Mouse (Mus musculus) adrenal gland, adult 8-10 months (tissue): ENCODE data around the gene Il6ra. TPM values are rescaled to one million over a fixed set of nuclear protein-coding genes. Genes with fewer than 3 reads are reported as not detected.

Source experiments
- DNase-seq: peaks from one replicate; pipeline ENCODE4 v3.0.0; 2022
- total RNA-seq, 4 experiments: library from RNA; stranded (reverse); gene quantifications; 2 replicates each; pipeline ENCODE4 v1.2.4; 2022

Gene Il6ra
- total RNA-seq, 4 experiments from 2014 or later: 6.7 to 13.4 (median 10.1) TPM

DNA sequence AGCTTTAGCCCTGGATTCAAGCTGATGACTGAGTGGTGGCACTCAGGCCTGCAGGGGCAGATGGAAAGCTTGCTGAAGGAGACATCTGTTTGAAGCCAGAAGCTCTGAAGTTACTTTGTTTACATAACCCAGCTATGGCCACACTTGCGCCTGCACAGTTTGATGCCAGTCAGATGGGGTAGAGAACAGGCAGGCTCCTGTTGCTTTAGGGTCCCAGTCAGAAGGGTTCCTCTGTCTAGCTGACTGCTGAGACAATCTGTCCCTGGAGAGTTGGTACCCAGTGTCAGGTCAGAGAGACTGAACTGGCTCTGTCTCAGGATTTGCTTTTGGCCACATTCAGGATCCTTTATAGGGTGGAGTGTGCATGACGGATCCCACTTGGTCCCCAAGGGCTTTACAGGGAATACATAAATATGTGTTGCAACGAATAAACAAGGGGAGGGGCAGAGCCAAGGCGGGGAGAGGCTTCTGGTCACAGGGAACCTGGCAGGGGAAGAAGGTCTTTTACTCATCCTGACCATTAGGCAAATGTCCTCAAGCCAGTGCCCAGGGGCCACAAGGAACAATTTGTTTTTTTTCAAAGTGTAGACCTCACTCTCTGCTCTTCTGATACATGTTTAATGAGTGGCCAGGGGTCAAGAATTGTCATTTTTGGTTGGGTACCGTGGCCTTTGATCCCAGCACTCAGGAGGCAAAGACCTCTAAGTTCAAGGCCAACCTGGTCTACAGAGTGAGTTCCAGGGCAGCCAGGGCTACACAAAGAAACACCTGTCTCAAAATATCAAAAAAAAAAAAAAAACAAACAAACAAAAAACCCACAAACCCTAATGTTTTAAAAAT, 3.1 kb downstream of the Il6ra start:
- DNase-seq: no peak

DNA sequence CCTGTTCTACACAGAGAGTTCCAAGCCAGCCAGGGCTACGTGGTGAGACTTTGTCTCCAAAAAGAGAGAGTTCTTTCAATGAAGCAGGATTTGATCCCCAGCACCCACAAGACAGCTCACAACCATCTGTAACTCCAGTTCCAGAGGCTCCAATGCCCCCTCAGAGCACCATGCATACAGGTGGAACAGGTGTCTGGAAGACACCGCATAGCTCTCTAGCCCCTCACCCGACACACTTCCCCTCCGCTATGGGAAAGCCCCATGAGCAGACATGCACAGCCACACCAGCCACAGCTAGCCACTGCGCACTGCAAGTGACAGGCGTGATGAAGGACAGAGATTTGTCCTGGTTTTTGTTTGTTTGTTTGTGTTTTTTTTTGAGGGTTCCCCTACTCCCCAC, 4.2 kb downstream of the Il6ra start:
- no peak for DNase-seq

- no peak for DNase-seq
Measured at GRCm38 (mm10) chr3:89907846-89908245, 5.2 kb downstream of the Il6ra start.

- no peak for DNase-seq
Measured at GRCm38 (mm10) chr3:89899511-89899908, 13.5 kb downstream of the Il6ra start.

- no peak for DNase-seq
Measured at GRCm38 (mm10) chr3:89898870-89899510, 14.0 kb downstream of the Il6ra start.

DNA sequence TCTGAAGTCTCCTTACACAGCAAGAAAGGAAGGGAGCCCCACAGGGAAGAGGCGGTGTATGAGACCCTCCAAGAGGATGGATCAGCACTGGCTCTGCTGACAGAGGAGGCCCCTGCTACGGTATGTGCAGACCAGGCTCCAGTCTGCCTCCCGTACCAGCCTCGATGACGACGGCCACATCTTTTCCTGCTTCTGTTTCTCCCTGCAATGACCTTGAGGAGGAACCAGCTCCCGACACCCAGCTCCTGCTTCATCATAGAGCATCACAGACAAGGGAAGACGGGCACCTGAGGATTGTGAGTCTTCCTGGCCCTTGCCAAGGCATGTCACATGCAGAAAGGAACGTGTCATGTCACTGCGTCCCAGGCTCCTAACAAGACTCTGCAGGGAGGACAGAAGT, 15.0 kb downstream of the Il6ra start:
- DNase-seq: no peak

- no peak for DNase-seq
Measured at GRCm38 (mm10) chr3:89897204-89897796, 15.7 kb downstream of the Il6ra start.

GRCm38 (mm10) chr3:89896571-89896970, 16.4 kb downstream of the Il6ra start:
- peak; percentile 64 for DNase-seq

DNA sequence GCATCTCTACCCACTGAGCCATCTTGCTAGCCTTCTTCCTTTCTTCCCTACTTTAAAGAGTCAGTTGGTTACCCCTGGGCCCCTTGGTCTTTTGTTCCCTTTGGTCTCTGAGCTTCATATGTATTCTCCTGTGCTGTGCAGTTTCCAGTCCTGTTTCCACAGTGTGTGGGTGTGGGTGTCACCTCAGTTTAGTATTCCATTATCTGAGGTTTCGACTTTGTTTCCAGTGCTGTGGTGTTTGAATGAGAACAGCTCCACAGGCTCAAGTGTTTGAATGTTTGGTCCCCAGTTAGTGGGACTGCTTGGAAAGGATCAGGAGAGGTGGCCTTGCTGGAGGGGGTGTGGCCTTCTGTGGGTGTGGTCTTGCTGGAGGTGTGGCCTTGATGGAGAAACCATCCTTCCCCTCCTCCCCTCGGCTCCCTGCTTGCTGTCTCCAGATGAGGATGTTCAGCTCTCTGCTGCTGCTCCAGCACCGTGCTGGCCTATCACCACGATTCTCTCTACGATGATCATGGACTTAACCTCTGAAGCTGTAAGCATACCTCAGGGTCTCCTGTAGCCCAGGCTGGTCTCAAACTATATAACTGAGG, 20.4 kb downstream of the Il6ra start:
- DNase-seq: no peak

GRCm38 (mm10) chr3:89891696-89892095, 21.3 kb downstream of the Il6ra start:
- DNase-seq: no peak

DNA sequence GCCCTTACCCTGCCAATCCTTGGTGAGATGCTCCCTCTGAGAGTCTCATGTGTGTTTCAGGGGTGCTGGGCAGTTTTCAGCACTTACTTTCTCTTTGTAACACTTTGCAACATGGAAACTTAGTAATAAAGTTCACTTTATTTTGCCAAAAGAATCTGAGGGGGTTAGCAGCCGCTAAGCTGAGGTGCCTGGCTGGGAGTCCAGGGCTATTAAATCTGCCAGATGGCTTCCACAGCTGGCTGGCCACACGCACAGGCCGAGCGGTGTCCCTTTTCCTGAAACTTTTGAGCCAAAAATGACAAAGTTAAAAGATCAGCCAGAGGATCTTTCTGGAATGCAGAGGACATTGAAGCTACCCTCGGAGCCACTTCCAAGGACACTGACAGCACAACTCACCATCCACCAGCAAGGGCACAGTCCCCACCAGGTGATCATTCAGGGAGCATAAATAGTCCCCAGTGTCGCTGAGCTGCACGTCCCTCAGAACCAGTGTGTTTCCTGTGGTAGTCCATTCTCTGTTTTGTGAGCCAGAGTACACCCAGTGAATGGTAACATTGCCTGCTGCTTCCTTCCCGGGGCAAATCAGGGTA, 23.1 kb downstream of the Il6ra start:
- no peak for DNase-seq

GRCm38 (mm10) chr3:89887582-89888230, 25.3 kb downstream of the Il6ra start:
- no peak for DNase-seq

- no peak for DNase-seq
Measured at GRCm38 (mm10) chr3:89885766-89886165, 27.2 kb downstream of the Il6ra start.

DNA sequence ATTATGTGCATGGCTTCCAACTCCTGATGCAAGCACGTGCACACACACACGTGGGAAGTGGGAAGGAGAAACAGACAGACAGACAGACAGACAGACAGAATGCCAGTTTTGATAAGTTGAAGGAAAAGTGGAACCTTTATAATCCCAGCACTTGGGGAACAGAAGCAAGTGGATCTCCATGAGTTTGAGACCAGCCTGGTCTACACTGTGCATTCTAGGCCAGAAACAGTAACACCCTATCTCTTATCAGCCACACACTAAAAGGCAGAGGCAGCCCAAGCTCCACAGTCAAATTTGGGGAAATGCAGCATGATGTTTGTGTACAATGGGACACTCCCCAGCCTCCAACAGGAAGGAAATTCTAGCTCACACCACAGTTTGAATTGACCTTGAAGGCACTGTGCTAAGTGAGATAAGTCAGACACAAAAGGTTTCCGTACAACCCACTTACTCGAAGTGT, 29.4 kb downstream of the Il6ra start:
- no peak for DNase-seq

- no peak for DNase-seq
Measured at GRCm38 (mm10) chr3:89882556-89883181, 30.3 kb downstream of the Il6ra start.

DNA sequence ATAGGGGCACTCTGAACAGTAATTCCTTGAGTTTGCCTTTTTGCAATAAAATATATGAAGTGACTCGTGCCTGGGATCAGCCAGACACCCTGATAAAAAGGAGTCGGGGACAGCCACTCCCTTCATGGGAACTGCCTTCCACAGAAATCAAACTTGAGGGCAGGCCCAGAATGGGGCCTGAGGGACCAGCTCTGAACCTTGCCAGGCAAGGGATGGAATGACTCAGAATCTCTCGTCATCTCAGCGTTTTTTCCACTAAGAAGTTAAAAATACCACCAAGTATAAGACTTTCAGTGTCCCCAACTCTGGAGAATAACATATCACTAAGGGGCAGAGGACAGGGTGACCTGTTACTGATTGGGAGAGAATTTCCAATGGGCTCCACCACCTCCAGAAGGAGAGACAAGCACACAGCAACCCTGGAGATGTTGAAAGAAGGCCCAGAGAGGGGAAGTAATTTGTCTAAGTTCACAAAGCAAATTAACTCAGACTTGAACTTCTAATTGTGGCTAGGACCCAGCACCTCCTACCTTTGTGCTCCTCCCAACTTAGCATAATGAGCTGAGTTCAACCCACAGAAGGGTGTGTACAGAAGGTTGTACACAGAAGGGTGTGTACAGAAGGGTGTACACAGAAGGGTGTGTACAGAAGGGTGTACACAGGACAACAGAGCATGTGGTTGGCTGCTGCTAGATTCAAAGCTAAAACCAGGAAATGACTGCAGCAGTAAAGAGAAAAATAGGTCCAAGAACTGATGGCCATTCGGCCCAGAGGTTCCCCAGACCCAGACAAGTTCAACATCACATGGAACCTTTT, 32.8 kb downstream of the Il6ra start:
- DNase-seq: no peak

DNA sequence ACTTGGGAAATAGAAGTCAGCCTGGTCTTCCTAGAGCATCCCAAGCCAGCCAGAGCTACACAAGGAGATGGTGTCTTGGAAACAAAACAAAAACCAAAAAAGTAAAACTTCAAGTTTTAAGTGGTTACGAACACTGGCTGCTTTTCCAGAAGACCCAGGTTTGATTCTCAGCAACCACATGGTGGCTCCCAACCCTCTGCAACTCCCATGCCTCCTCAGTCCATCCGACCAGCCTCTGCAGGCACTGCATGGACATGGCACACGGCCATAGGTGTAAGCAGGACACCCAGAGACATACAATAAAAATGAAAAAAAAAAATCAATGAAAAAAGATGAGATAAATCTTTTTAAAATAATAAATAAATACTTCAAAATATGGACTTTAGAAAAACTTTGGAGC, 33.7 kb downstream of the Il6ra start:
- DNase-seq: no peak

- no peak for DNase-seq
Measured at GRCm38 (mm10) chr3:89878456-89878855, 34.5 kb downstream of the Il6ra start.

DNA sequence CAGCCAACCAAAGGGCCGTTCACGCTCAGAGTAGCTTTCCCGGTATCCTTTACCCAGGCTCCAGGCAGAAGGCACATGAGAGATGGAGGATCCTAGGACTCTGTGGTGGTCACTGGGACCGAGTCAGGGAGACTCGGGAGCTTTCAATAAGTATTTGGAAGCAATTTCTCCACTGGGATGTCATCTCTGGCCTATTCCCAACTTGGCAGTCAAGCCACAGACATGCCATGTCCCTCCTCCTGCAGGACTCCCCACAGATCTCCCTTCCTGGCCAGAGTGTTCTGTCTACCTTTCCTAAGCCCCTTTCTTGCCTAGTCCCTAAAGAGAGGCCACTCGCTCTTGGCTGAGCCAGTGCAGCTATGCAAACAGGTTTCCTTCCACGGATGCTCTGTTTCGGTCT, 35.9 kb downstream of the Il6ra start:
- no peak for DNase-seq

DNA sequence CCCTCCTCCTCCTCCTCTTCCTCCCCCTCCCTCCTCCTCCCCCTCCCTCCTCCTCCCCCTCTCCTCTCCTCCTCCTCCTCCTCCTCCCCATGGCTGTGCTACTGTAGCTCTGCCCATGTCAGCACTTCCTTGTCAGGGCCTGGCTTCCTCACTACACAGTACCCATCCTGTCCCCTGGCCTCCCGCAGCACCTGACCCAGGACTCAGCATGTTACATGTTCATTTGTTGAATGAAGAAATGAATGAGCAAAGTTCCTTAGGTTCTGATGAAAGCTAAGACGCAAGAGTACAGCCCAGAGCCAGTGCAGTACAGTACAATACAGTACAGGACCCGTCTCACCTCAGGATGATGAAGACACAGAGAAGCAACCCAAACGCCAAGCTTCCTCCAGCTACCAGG, 36.5 kb downstream of the Il6ra start:
- DNase-seq: no peak

DNA sequence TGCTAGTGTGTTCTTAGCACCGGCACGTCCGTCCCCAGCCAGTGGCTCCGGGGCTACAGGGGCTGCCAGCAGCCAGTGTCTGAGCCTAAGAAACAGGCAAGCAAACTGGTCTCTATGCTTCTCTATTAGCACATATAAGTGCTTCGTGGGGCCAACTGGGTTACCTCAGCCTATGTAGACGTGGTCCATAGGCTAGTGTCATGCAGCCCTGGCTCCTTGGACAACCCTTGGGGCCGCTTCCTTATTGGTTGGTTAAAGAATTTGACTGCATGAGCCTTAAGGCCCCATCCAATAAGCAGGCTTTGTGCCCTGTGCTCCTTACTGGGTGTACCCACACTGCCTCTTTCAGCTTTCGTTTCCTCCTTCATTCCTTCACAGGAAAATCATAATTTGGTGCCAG, 37.2 kb downstream of the Il6ra start:
- no peak for DNase-seq
